Mouse (Mus musculus) heart, postnatal 4 days (tissue): ENCODE measurements around the gene Mfsd9. TPM values are rescaled to one million over a fixed set of nuclear protein-coding genes. Genes with fewer than 3 reads are reported as not detected.

Experiments used
- total RNA-seq, 2 experiments: library from RNA; stranded (reverse); gene quantifications; 2 replicates each; pipeline ENCODE4 v1.2.3; 2021

Mfsd9 gene
- total RNA-seq, 2 experiments from 2014 or later = 1.4 TPM

Other genes starting within 250 kb of the Mfsd9 start
- gene Slc9a4, start 210.6 kb downstream of the Mfsd9 start, total RNA-seq = not detected
- gene Slc9a2, start 110.1 kb downstream of the Mfsd9 start, total RNA-seq = 1 to 10 TPM in 1 of 2 experiments, under 1 TPM in 1; 0.97 to 1.0 TPM
- gene Tmem182, start 14.9 kb upstream of the Mfsd9 start, total RNA-seq = 100 to 1,000 TPM in 1 of 2 experiments, 10 to 100 TPM in 1; 99.0 to 101 TPM